Mouse (Mus musculus): Measurements from ENCODE around the gene Nt5c2. TPM values are rescaled to one million over a fixed set of nuclear protein-coding genes. Genes with fewer than 3 reads are reported as not detected.
A peak's percentile ranks its signal among the peaks of the same experiment; 100 is the strongest.

Gene Nt5c2
- total RNA-seq, 4 experiments from 2014 or later: 44.2 to 83.0 (median 65.5) TPM

DNA sequence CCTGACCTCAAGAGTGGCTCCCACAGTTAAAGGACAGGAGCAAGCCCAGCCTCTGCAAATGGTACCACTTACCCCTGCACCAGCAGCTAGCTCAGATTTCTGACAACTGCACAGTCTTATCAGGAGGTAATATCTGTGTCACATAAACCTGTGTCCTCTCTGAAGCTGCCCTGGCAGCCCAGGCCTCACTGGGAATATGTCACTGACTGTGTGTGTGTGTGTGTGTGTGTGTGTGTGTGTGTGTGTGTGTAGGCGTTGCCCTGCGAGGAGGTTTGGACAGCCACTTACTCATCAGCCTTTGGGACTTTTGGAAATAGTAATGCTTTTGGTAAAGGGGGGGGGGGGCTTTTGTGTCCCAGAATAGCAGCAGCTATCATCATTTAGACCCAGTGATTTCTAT, 171.9 kb downstream of the Nt5c2 start:
- no peak for DNase-seq

- DNase-seq: peak; percentile 30
Observed at GRCm38 (mm10) chr19:46841016-46841415, 173.9 kb downstream of the Nt5c2 start.

DNA sequence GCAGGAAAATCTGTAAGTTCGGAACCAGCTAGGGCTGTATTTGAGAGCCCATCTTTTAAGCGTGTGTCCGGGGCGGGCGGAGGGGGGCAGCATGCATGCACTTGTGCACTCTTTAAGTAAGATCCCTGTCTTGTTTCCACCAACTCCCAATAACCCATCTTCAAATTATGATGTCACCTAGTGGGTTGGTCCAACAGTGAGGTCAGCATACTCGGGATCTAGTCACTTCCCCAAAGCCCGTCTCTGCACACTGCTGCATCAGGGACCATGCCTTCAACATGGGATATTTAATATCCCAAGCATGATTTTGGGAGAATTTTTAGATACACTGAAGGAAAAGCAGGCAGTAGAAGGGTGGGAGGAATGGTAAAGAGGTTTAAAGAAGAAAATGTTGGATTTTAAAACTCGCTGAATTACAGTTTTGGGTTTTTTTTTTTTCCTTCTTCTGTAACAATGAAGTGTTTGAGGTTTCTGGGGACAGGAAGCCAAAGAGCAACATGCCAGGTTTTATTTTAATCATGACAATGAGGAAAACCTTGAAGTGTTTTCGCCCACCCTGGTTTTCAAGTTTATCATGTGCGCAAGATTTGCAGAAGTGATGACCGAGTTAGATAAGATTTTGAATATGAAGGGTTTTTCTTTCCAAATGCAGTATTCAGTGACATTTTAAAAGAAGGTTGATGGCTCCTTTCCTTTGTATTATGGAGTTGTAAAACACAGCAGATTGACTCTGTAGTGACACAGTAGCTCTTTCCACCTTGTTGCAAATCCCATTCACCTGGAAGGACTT, 177.5 kb downstream of the Nt5c2 start:
- no peak for DNase-seq

DNA sequence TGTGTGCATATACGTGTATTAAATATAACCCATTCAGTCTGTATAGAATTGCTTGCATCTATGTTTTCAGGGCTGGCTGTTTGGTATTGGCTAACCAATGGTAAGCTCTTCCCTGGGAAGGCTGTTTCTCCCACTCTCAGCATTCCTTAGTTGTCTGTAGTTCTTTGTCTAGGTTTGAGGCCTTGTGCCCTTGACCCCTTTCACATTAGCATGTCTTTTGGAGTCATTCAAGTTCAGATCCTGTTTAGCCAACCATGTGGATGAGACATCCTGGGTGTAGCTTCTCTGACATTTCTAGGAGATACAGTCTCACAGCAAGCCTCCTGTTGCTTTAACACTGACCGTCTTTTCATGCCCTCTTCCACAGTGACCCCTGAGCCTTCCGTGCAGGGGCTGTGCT, 178.9 kb downstream of the Nt5c2 start:
- no peak for DNase-seq

GRCm38 (mm10) chr19:46835339-46835738, 179.6 kb downstream of the Nt5c2 start:
- DNase-seq: no peak

DNA sequence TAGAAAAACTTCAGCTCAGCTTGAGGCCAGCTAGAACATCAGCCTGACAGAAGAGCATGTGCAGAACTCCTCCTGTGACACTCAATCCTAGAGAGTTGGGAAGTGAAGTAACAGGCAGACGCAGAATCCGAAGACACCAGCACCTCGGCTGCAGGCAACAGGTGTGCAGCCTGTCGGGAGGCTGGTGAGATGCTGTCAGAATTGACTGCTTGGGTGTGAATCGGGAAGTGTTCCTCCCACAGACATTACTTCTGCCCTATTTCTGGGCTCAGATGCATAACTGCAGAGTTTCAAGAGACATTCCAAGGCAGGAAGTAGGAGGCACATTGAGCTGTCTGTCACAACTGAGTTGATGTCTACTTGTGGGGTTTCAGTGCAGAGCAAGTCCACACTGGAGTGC, 180.7 kb downstream of the Nt5c2 start:
- DNase-seq: no peak

Other genes starting within 250 kb of the Nt5c2 start
- 1 to 10 TPM; 6.1 to 9.9 (median 7.6) TPM for gene Ina, start 455 bp downstream of the Nt5c2 start, total RNA-seq (2022)
- 10 to 100 TPM; 11.7 to 19.9 (median 15.6) TPM for gene Pcgf6, start 35.8 kb upstream of the Nt5c2 start, total RNA-seq (2022)
- 1 to 10 TPM; 2.5 to 4.2 (median 3.6) TPM for gene Taf5, start 52.6 kb upstream of the Nt5c2 start, total RNA-seq (2022)
- gene Usmg5, start 75.5 kb upstream of the Nt5c2 start, total RNA-seq (2022): 100 to 1,000 TPM; 366 to 588 (median 484) TPM
- gene Pdcd11, start 75.6 kb upstream of the Nt5c2 start, total RNA-seq (2022): 10 to 100 TPM; 25.3 to 28.8 (median 26.4) TPM
- 1 to 10 TPM; 4.6 to 8.8 (median 7.5) TPM for gene Calhm2, start 123.1 kb upstream of the Nt5c2 start, total RNA-seq (2022)
- gene Calhm1, start 129.1 kb upstream of the Nt5c2 start, total RNA-seq (2022): not detected
- gene Calhm3, start 142.6 kb upstream of the Nt5c2 start, total RNA-seq (2022): not detected
- 10 to 100 TPM; 16.2 to 26.8 (median 22.2) TPM for gene Neurl1a, start 163.7 kb upstream of the Nt5c2 start, total RNA-seq (2022)

All from adrenal gland, adult 8-10 months (tissue).